Mouse (Mus musculus) liver, adult 10 weeks (tissue): ENCODE measurements around the gene Vmn1r184. TPM values are rescaled to one million over a fixed set of nuclear protein-coding genes. Genes with fewer than 3 reads are reported as not detected.

ENCODE experiments used
- polyA plus RNA-seq: library from polyadenylated mRNA; stranded (reverse); fragments of 350-450 nt; fragmentation: Illumina TruSeq; extraction: RNeasy Lipid Tissue Mini Kit (QIAGEN cat#74804); gene quantifications from one replicate; pipeline ENCODE4 v1.2.3, GENCODE M21; 2014; ENCODE audit warnings: low read depth, low replicate concordance

Vmn1r184 gene
- 0.13 TPM for polyA plus RNA-seq

DNA sequence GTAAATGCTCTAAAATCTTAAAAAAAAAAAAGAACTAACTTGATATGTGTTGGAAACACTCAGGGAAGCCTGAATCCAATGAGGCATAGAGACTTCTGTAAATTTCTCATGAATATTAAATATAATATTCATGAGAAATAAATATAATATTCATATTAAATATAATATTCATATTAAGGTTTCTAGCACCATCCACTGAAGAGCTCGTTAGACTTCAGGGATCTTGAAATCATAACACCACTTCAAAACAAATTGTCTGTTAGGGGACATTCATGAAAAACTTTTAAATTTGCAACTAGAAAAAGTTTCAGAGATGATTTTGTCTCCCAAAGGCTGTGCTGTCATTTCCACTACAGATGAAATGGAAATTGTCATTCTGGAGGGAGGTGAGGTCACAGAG, at the start of gene Vmn1r184:
Gene Vmn1r184, plus strand, starts transcription at position 301 of the 400 bp plus-strand sequence.

DNA sequence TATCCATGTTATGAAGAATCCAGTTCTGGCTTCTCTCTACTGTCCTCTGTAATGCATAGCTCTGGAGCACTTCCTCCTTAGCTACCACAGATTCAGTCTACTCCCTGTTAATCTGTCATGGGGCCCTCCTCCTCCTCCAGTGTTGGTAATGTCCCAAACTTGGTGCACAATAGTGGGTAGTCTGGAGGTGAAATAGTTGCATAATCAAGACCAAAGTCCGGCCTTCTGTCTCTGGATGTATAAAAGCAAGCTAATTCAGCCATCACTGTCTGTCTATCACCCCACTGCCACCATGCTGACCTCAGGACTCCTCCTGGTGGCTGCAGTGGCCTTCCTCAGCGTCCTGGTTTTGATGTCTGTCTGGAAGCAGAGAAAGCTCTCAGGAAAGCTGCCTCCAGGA, 46.8 kb downstream of the Vmn1r184 start, which contains the start of gene Cyp2a4:
Gene Cyp2a4, plus strand, starts transcription at position 244 of the 400 bp plus-strand sequence.

Other genes with a start within 250 kb of the Vmn1r184 start
- 488 TPM for gene Cyp2b13, start 198.8 kb upstream of the Vmn1r184 start, polyA plus RNA-seq
- 741 TPM for gene Cyp2b9, start 86.9 kb upstream of the Vmn1r184 start, polyA plus RNA-seq
- gene Cyp2a4, start 46.8 kb downstream of the Vmn1r184 start, polyA plus RNA-seq = 209 TPM
- not detected for gene Nlrp9c, start 143.4 kb downstream of the Vmn1r184 start, polyA plus RNA-seq
- gene Nlrp4a, start 174.8 kb downstream of the Vmn1r184 start, polyA plus RNA-seq = not detected